Mouse (Mus musculus): ENCODE results near the gene Npb.

GRCm38 (mm10) chr11:120583937-120584336 lies 24.3 kb upstream of the Npb start:
- TF ChIP-seq EP300 (optimal IDR thresholded peaks at IDR 0.05), result no peak
- TF ChIP-seq CTCF (IDR thresholded peaks at IDR 0.05; ENCODE audit: low read depth), result no peak

Measured in stomach, postnatal 0 days (tissue).